Mouse (Mus musculus) MEL-GATA-1-ER (cell line): ENCODE data around the gene Gal3st2.
"Not testable (repeated sequence)": the region's sequence is repeated elsewhere in the genome, so short reads cannot be mapped to it uniquely, and the experiment has no call there.

ENCODE experiments used
- DNase-seq: peaks from one replicate; pipeline ENCODE4 v3.0.0-alpha.2; 2012; ENCODE audit warnings: low read depth; ENCODE audit errors: extremely low read depth

The Gal3st2 gene

DNA sequence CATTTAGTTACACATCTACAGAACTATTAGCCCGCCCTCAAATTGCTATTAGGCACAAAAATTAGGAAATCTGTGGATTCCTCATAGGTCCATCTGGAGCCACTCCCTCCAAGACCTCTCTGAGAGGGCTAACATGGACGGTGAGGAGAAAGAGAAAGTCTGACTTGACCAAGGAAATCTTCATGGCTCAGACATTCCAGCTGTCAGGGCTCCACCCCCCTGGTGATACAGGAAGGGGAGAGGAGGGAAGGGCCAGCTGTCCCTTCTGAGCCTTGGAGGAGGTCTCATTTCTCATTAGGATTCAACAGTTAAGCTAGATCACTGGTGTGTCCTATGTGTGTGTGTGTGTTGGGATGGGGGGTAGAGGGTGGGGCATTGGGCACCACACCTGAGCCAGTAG is at the start of gene Gal3st2:
TSS of gene Gal3st2 (plus strand) at position 259 of the 400 bp plus-strand sequence.
- not testable (repeated sequence) for DNase-seq

DNA sequence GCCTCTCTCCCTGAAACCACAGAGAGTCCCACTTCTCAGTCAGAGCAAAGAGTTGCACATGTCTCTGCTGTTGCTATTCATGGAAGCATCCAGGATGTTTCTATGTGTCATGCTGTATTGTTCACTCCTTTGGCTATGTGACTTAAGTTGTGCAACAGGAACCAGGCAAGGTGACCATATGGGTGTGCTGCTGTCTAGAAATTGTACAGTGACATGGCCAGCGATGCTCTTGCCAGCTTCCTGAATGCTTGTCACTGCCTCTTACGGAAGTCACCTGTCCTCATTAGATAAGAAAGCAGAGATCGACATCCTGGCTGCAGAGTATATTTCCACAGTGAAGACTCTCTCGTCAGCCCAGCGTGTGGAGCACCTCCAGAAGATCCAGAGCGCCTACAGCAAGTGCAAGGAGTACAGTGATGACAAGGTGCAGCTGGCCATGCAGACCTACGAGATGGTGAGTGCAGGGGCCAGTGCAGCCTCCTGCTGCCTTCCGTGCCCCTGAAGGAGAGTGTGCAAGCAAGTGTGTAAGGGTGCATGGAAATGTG is 49.5 kb upstream of the Gal3st2 start:
- DNase-seq, result no peak

DNA sequence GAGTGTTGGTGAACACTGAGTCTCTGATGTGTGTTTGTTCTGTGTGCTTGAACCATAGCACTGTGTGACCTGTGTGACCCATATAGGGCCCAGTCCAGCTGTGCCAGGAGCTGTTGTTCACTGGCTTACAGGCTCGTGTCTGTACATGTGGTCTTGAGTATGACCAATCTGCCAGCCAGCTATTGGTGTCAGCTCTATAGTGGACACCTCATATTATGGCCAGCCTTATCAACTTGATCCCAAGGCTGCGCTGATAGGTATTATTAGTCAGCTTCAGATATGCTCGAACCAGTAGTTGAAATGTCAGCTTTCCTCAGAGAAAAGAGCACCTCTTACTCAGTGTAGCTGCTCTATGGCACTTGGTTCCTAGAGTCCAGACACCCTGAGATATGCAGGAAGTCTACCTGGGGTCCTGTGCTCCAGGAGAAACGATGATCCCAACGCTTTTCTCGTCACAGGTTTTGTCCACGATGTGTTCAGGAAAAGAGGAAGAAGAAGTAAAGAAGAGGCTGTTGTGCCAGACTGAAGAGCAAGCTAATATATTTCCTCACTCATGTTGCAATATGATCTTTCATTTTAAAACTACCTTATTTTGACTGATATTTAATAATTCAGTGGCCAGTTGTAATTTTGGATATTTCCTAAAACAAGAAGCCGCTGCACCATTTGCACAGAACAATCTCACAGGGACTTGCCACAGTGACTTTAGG is 43.1 kb upstream of the Gal3st2 start:
- no peak for DNase-seq

DNA sequence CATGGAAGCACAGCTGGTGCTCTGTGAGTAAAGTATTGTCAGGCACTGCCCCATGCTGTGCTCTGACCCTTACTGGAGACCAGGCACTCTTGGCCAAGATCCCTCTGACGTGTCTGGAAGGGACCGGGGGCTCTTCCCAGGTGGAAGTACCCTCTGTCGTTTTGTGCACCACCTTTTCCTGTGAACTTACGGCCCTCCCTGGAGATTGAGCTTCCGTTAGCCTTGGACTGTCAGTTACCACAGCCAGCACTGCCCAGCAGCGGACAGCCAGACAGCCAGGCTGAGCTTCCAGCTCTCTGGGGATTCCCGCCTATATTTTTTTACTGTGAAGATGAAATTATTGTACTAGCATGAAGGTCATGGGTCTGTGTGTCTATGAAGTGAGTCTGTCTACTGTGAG is 42.4 kb upstream of the Gal3st2 start:
- DNase-seq, result no peak

DNA sequence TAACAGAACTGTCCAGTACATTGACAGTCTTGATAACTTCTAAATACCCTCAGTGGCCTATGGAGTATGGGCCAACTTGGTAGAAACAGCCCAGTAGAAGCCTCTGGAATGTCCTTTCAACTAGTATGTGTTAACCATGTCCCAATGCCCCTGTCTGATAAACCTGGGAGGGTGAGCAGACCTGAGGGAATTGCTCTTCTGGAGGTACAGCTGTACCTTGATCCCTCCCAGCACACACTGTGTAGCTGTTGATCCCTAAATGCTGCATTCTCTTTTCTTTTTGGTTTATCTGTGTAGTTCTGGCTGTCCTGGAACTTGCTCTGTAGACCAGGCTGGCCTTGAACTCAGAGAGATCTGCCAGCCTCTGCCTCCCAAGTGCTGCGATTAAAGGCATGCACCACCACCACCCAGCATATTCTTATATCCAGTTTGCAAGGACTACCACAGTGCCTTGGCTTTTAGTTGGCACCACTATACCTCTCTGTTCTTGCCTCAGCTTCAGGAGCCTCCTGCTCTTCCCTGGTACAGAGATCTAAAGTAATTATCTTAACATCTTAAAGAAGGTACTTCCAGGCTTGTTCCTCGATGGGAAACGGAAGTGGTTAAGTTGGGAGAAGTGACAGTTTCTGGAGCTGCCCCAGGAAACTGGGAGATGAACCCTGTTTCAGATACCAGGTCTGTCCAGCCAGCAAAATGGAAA is 37.2 kb upstream of the Gal3st2 start:
- no peak for DNase-seq

DNA sequence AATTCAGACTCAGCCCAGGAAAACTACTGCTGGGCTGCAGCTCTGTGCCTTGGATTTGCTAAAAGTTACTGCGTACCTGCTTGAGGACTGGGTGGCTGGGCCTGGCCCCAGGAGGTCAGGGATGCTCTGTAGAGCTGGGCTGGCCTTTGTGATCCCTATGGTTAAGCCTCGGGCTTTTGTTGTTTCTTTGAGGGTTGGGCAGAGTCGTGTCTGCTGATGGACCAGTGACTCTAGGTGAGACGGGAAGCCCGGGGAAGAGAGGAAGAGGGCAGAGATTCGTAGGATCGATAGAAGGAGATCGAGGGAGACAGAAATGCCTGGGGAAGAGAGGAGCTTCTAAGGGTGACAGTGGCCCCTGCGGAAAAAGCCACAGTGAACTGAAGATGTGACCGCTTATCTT is 36.5 kb upstream of the Gal3st2 start, which contains the start of gene D2hgdh:
TSS of gene D2hgdh (plus strand) at position 301 of the 400 bp plus-strand sequence.
- DNase-seq, result no peak

DNA sequence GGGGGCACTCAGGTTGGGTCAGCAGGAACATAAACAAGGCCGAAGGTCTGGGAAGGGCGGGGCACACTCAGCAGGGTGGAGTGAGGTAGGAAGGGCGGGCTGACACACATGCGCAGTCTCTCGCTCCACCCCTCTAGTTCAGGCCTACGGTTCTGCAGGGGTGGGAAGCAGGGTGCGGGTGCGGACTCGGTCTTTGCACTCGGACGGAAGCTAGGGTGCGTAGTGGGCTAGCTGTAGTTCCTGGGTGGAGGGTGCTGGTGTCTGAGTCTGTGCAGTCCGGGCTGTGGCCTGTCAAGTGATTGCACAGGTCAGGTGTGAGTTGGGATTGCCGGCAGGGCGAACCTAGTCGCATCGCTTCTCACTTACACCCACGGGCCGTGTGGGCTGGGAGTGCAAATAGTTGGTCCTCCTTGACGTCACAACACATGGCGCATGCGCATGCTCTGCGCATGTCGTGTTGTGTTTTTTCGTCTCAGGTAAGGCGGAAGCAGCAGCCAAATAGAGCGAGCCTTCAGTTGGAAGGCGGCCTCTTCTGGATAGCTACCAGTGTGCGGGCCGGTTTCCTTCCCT is 35.9 kb upstream of the Gal3st2 start:
- peak; percentile 97 for DNase-seq

DNA sequence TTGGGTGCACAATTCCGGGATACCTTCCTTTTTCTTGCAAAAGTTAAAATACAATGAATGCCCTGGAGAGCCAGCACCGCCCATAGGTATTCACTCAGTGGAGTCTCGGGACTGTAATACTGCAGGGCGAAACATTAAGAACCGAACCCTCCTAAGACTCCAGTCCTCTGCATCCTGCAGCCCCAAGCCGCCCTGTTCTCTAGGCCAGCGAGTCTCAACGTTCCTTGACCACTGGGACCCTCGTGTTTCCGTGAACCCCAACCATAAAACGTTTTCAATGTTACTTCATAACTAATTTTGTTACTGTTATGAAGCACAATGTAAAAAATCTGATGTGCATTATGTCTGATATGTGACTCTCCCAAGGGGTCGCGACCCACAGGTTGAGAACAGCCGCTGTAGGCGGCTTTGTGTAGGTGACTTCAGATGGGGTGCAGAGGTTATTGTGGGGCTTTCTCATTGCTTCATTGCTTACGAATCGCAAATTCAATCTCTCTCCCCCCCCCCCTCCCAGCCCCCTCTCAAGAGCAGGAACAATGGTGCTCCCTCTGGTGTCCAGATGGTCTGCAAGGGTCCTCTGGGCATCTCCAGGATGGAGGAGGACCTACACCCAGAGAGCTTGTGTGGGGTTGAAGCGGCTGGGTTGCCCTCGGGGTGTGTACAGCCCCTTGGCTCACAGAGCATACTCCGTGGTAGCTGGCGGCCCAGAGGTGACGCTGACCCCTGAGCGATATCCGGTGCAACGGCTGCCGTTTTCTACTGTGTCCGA is 35.2 kb upstream of the Gal3st2 start:
- no peak for DNase-seq

DNA sequence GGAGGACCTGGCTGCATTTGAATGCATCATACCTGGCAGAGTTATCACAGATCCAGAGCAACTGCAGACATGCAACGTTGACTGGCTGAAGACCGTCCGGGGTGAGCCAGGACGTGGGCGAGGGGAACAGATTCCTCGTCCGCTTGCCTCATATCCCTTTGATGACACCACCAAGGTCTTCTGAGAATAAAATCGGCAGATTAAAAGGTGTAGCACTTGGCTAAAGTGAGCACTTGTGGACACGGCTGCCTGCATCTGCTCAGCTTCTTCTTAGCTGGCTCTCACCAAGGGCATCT is 34.6 kb upstream of the Gal3st2 start:
- DNase-seq, result no peak

DNA sequence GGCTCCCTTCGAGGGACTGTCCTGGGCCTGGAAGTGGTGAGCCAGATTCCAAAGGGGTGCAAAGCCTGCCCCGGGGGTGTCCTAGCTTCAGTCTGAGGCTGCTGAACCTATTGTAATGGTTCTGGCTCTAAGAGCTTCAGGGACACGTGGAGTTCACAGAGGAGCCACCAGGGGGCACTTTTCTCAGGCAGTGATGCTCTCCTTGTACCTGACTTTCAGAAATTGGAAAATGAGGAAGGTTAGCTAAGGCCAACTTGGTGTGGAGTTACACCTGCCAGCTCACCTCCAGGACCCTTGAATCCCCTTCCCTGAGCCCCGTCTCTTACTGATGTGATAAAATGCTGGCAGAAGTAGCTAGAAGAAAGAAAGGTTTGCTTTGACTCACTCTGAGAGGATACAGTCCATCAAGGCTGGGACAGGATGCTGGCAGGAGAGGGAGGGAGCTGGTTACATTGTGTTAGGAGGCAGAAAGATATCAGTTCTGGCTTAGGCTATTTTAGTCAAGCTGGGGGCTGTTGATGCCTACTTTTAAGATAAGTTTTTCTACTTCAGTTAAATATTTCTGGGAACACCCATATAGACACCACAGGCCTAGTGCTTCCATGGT is 28.2 kb upstream of the Gal3st2 start:
- DNase-seq, result not testable (repeated sequence)

DNA sequence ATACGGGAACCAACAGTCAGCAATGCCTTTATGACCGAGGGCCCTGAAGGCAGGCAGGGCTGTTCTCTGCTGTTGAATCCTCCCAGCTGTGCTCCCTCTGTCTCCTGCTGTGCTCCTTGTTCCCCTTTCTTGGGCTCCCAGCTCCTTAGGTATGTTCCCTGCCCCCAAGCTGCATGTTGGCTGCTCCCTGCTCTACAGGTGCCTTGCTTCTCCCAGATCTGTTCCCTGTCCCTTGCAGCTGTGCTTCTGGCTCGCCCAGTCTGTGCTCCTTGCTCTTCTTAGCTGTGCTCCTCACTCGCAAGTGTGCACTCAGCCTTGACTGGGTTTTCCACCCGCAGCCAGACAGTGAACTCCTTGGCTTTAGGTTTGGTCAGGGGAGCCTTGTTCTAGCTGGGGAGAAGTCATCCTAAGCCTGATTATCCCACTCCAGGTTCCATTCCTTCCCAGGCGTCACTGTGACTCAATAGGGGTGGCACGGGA is 26.4 kb upstream of the Gal3st2 start:
- DNase-seq, result no peak

DNA sequence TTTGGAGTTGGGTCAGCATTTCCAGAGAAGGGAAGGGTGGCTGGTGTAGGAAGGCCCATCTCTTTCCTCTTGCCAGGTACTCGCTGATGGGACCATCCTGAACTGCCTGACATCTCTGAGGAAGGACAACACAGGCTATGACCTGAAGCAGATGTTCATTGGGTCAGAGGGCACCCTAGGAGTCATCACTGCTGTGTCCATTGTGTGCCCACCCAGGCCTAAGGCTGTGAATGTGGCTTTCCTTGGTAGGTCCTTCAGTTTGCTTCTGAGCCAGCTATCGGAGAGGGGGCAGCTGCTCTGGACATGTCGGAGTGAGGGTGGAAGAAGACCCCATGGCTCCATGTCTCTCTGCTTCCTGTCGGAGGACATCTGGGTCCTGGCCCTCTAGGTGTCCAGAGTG is 25.9 kb upstream of the Gal3st2 start:
- DNase-seq, result no peak

DNA sequence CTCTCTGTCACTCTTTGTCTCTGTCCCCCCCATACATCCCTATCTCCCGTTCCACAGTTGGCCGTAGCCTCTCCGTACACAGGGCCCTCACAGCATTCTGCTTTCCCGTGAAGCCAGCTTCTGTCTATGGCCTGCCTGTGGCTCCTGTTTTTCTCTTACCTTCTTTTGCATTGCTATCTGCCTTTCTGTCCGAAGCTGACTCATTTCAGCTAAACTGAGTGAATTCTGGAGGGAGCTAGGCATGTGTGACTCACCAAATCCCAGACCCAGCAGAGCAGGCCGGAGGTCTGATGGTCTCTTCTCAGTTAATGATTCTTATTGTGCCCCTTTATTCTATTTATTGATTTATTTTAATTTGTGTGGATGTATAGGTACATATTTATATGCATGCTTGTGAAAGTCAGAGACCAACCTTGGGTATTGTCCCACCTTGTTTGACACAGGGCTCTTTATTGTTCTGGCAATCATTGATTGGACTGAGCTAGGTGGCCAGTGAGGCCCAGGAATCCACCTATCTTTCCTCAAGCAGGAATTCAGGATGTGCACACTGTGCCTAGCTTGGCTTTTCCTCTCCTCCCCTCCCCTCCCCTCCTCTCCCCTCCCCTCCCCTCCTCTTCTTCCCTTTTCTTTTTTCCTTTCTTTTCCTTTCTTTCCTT is 25.1 kb upstream of the Gal3st2 start:
- DNase-seq, result no peak

DNA sequence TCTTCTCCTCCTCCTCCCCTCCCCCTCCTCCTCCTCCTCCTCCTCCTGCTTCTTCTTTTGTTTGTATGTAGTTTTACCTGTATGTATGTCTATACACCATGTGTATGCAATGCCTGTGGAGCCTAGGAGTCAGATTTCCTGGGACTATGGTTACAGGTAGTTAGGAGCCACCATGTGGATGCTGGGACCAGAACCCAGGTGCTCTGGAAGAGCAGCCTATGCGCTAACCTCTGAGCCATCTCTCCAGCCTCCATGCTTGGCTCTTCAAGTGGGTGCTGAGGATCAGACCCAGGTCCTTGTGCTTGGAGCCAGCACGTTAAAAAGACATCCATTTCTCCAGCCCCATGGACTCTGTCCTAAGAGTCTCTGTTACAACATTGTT is 24.6 kb upstream of the Gal3st2 start:
- no peak for DNase-seq

DNA sequence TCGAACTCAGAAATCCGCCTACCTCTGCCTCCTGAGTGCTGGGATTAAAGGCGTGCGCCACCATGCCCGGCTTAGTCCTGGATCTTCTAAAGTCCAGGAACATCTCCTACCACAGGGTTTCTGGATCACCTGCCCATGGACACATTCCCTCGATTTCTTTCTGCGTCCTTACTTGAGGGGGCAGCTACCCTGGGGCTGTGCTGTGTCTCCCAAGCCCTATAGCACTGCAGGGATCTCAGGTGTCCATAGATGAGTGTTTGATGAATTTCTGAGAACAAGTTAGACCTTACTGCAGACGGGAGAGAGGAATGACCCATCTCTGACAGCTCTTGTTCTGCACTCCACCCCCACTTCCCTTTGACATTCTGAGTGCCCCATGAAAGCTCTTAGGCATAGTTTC is 23.8 kb upstream of the Gal3st2 start:
- no peak for DNase-seq

DNA sequence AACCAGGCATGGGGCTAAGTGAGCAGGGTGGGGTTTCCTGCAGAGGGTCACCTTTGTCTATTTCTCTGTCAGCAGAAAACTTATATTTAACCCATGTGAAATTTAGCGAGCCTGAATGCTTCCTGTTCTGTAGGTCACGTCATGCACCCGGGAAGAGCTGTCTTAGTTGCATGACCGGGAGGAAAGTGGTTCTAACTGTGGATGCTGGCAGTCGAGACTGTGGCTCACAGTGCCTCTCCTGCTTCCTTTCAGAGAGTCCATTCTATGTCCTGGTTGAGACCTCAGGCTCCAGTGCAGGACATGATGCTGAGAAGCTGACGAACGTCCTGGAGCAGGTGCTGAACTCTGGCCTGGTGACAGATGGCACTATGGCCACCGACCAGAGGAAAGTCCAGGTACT is 22.5 kb upstream of the Gal3st2 start:
- DNase-seq, result not testable (repeated sequence)

DNA sequence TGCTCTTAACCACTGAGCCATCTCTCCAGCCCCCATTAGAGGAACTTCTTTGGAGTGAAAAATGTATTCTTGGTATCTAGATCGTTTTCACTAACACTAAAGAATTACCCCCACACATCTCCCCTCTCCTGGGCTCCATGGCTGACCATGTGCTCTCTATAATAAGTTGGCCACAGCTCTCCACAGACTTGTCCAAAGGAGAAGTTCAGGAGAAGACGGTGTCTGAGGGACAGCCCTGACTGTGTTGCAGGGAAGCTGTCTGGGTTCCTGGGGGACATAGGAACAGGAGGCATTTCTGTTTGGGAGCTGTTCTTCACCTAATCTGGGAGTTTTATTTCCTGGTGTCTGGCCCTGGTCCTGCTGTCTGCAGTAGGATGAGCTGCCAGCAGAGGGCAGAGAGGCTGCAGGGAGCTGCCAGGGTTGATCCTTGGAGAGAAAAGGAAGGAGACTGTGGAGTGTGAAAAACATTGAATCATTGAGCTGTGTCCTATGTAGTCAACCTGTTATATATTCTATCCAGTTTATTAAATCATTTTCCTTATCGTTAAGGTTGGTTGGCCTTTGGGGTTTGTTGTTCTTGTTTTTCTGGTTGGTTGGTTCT is 15.2 kb upstream of the Gal3st2 start:
- DNase-seq, result not testable (repeated sequence)

DNA sequence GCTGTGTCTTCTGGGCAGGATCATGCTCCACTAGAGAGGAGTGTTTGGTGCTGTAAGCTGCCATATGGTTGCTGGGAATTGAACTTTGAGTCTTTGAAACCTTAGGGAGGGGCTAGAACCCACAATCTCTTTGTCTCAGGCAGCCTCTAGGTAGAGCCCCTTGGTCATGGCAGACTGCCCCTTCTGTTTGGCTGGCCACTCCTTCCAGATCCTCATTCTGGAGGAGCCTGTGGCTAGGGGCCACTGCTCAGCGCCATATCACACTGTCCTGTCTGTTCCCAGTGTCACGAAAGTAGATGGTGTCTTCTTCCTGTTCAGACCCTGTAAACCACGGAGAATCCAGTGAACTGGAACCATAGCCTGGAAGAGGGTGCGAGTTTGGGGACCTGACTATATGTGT is 5.3 kb upstream of the Gal3st2 start:
- not testable (repeated sequence) for DNase-seq

DNA sequence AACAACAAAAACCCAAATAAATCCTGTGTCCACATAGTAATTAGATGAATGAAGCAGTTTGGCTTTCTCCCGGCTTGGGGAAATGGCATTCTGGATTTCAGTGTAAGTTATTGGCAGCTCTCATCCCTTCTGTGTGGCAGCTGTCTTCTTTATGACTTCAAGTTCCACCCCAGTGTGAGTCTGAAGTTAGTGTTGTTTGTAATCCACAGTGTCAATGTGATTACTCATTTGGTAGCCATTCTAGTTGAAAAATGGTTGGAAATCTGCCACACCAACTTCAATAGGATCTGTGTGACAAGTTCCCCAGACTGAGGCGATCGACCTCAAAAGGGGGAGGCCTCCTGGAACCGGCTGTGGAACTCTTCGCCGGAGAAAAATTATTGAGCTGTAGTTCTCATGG is 3.7 kb upstream of the Gal3st2 start:
- DNase-seq, result no peak

DNA sequence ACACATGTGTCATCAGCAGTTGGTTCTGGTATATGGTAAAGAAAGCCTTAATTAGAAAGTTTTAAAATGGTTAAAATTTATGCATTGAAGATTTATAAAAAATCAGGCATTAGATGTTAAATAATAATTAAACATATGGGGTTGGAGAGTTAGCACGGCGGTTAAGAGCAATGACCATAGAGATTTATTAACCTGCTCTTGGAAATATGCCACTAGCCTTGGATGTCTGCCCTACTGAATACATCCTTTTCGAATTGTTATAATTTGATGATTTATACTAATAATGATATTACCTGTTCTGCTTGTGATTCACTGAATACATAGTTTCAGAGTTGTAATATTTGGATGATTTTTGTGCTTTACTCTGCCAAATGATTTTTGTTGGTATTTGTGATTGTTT is 3.1 kb upstream of the Gal3st2 start:
- DNase-seq, result no peak
